8 mouse cellular contexts compared by ENCODE assay signal in genomic region chr5:43234321-43235185, GRCm38 (mm10). TPM values are rescaled to one million over a fixed set of nuclear protein-coding genes. Genes with fewer than 3 reads are reported as not detected.
DNase-seq lines count a peak whose midpoint lies in the region; ATAC-seq and TF ChIP-seq lines count a peak whose summit lies in the region.

No protein-coding gene starts in this region.

- no peaks in the 10 kb centered on the region for H3K27me3 ChIP-seq in Patski
- H3K27me3 ChIP-seq in hindbrain, embryonic 15.5 days = no peaks in the 10 kb centered on the region
- H3K27me3 ChIP-seq in midbrain, embryonic 11.5 days (ENCODE audit: control insufficient read depth, insufficient read depth, low read length) = no peaks in the 10 kb centered on the region

- ATAC-seq in Patski = peak; percentile 27
- peak; percentile 19; the same call in 1 of the 2 replicates for ATAC-seq in hindbrain, embryonic 15.5 days (ENCODE audit: low FRiP score, low read depth)
- peak; percentile 28 for ATAC-seq in midbrain, embryonic 11.5 days (ENCODE audit: low FRiP score)
- ATAC-seq in megakaryocyte-erythroid progenitor cell, adult 5-6 weeks (replicated peaks; ENCODE audit: low FRiP score, low TSS enrichment, poor library complexity, severe bottlenecking) = no peak

- TF ChIP-seq CTCF in Patski (IDR thresholded peaks at IDR 0.05) = no peak

- H3K4me1 ChIP-seq in hindbrain, embryonic 15.5 days (replicated peaks) = peaks cover 22% of the 10 kb centered on the region
- H3K4me1 ChIP-seq in midbrain, embryonic 11.5 days (ENCODE audit: control insufficient read depth, insufficient read depth, low read length) = peaks cover 2% of the 10 kb centered on the region; the same call in 1 of the 2 replicates

- in situ Hi-C loops in Patski (cut with MboI; ENCODE audit: low pct_unique_long_range_greater_than_20kb) = loop anchor here (10.0 kb wide), 1 partner anchor 1350 kb away; no protein-coding TSS in a partner anchor

- H3K4me2 ChIP-seq in hindbrain, embryonic 15.5 days = peak overlapping the region; percentile 75
- peak overlapping the region; percentile 82 for H3K4me2 ChIP-seq in midbrain, embryonic 11.5 days

- CTCF ChIA-PET in Patski (lab: Charles Lee) = interaction anchor here (1.1 kb wide), 1 partner anchor 248 kb away, joined by 5 read pairs; no protein-coding TSS in a partner anchor

- WGBS in hindbrain, embryonic 15.5 days = under 1% methylated on average over 85 of the region's 113 CpGs
- WGBS in midbrain, embryonic 11.5 days = under 1% methylated on average over 50 of the region's 113 CpGs

- peak overlapping the region; percentile 100 for H3K9ac ChIP-seq in hindbrain, embryonic 15.5 days
- H3K9ac ChIP-seq in midbrain, embryonic 11.5 days (ENCODE audit: low read length) = peak overlapping the region; percentile 88

- POLR2A ChIA-PET in Patski (lab: Charles Lee) = interaction anchor here (0.9 to 3.4 kb wide), 9 partner anchors 8 to 275 kb away, joined by 3 to 11 read pairs (median 4); no protein-coding TSS in a partner anchor

- H3K27ac ChIP-seq in hindbrain, embryonic 15.5 days (replicated peaks) = peak overlapping the region; percentile 100
- peak overlapping the region; percentile 93 for H3K27ac ChIP-seq in midbrain, embryonic 11.5 days (ENCODE audit: low read depth, low read length)

- DNase-seq in Patski (ENCODE audit: low read depth, low spot score) = no peak
- peak; percentile 37 to 73 for DNase-seq in cerebellum, adult 18-20 months
- DNase-seq in frontal cortex, postnatal 25 days (ENCODE audit: low spot score in 2 of 2) = peak; percentile 10 to 22
- peak; percentile 31 to 45 for DNase-seq in left cerebral cortex, postnatal 25 days (ENCODE audit: low spot score in 2 of 2)
- peak; percentile 89 for DNase-seq in midbrain, embryonic 11.5 days (ENCODE audit: low spot score, missing footprints)
- DNase-seq in right cerebral cortex, postnatal 4 days = peak; percentile 60

- H3K36me3 ChIP-seq in hindbrain, embryonic 15.5 days = 0 out of 2 replicates have a peak, but pooled peaks cover 3% of the 10 kb centered on the region
- no peaks in the 10 kb centered on the region for H3K36me3 ChIP-seq in midbrain, embryonic 11.5 days (ENCODE audit: control insufficient read depth, insufficient read depth, low read length)

- H3K4me3 ChIP-seq in hindbrain, embryonic 15.5 days = peak overlapping the region; percentile 99
- H3K4me3 ChIP-seq in midbrain, embryonic 11.5 days (ENCODE audit: low read depth, low read length) = peak overlapping the region; percentile 89

- intact Hi-C loops in left cerebral cortex, postnatal 25 days (cut with DNase I) = loop anchor here (10.0 kb wide), 2 partner anchors 820 to 1060 kb away; no protein-coding TSS in a partner anchor

- H3K9me3 ChIP-seq in hindbrain, embryonic 15.5 days = no peaks in the 10 kb centered on the region
- no peaks in the 10 kb centered on the region for H3K9me3 ChIP-seq in midbrain, embryonic 11.5 days (ENCODE audit: control insufficient read depth, low read length)

RNA-seq across cellular contexts. Expression of gene Cpeb2, which starts 1.6 kb away (rescaled TPM):
- 23.2 TPM for polyA plus RNA-seq in Patski (2021)
- 15.8 and 16.3 TPM in 2 replicates for polyA plus RNA-seq in hindbrain, embryonic 15.5 days (2015; fragmentation: Nextera tagmentation; extraction: Ambion mirVana)
- 10 to 100 TPM; 56.2 to 57.5 TPM for total RNA-seq in left cerebral cortex, postnatal 25 days (2021)
- polyA plus RNA-seq in midbrain, embryonic 11.5 days (2014; fragmentation: Nextera tagmentation; extraction: Ambion mirVana) = 5.0 and 6.4 TPM in 2 replicates
- total RNA-seq in megakaryocyte-erythroid progenitor cell, adult 5-6 weeks (2014; fragmentation: Nextera tagmentation) = 0.50 and 2.3 TPM in 2 replicates
- total RNA-seq in megakaryocyte-erythroid progenitor cell, adult 5-6 weeks (2017) = 0.84 and 6.1 TPM in 2 replicates
